Mouse (Mus musculus) G1E (cell line): ENCODE results near the gene Tubg2.

Source experiments
- CTCF ChIP-seq: IDR thresholded peaks from 2 replicates; pipeline ENCODE4 v1.5.1; 2012; ENCODE audit warnings: low read depth, low read length, inconsistent platforms, mixed read lengths
- GATA1 ChIP-seq: IDR thresholded peaks from 2 replicates; pipeline ENCODE4 v1.6.1; 2012; ENCODE audit warnings: borderline replicate concordance, low read length, inconsistent platforms, mixed read lengths
- TAL1 ChIP-seq: conservative IDR thresholded peaks from 2 replicates; pipeline ENCODE4 v1.6.1; 2012; ENCODE audit warnings: low read depth, low read length, inconsistent platforms, mixed read lengths

DNA sequence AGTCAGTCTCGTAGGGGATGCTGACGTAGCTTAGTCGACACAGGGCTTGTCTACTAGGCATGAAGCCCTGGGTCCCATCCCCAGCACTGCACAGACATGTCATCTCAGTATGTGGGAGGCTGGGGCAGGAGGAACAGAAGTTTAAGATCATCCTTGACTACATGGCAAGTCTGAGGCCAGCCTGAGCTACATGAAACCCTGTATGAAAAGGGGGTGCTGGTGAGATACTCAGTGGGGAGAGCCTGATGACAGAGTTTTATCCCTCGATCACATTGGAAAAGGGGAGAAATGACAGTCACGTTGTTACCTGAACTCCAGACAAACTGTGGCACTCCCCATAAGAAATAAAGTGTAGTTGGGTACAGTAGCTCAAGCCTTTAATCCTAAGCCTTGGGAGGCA lies 31.8 kb downstream of the Tubg2 start:
- no peak for TF ChIP-seq CTCF
- TF ChIP-seq GATA1, result no peak
- TF ChIP-seq TAL1, result no peak
